Mouse (Mus musculus) forebrain, postnatal 0 days (tissue): ENCODE data around the gene Eif3i. TPM values are rescaled to one million over a fixed set of nuclear protein-coding genes. Genes with fewer than 3 reads are reported as not detected.
A peak's percentile ranks its signal among the peaks of the same experiment; 100 is the strongest.

ENCODE experiments used
- ATAC-seq: fragments of 200-750 bp; cut with Nextera tagmentation; 2 replicates; pipeline ENCODE4 v1.8.0; 2017; ENCODE audit warnings: mild to moderate bottlenecking, moderate library complexity
- DNase-seq: peaks from one replicate; pipeline ENCODE4 v3.0.0-alpha.2; 2015
- H3K27ac ChIP-seq: fragments of 300-500 bp; sonication (generic); 2 replicates; pipeline ENCODE4 v1.5.1; 2014; ENCODE audit warnings: low read depth, mild to moderate bottlenecking, antibody characterized with exemption, low read length, moderate library complexity, mixed read lengths
- H3K27me3 ChIP-seq: fragments of 300-500 bp; sonication (generic); 2 replicates; pipeline ENCODE4 v1.6.1; 2014; ENCODE audit warnings: mild to moderate bottlenecking, low read length, mixed read lengths; ENCODE audit not compliant: insufficient read depth
- H3K36me3 ChIP-seq: fragments of 300-500 bp; sonication (generic); 2 replicates; pipeline ENCODE4 v1.6.1; 2014; ENCODE audit warnings: mild to moderate bottlenecking, moderate library complexity; ENCODE audit not compliant: insufficient read depth
- H3K4me1 ChIP-seq: fragments of 300-500 bp; sonication (generic); 2 replicates; pipeline ENCODE4 v1.6.1; 2014; ENCODE audit warnings: antibody characterized with exemption; ENCODE audit not compliant: insufficient read depth
- H3K4me2 ChIP-seq: fragments of 300-500 bp; sonication (generic); 2 replicates; pipeline ENCODE4 v1.6.1; 2014; ENCODE audit warnings: low read depth, mild to moderate bottlenecking, moderate library complexity
- H3K4me3 ChIP-seq: fragments of 300-500 bp; sonication (generic); 2 replicates; pipeline ENCODE4 v1.5.1; 2014; ENCODE audit warnings: low read depth, low read length, mixed read lengths
- H3K9ac ChIP-seq: fragments of 300-500 bp; sonication (generic); 2 replicates; pipeline ENCODE4 v1.6.1; 2014; ENCODE audit warnings: mild to moderate bottlenecking
- H3K9me3 ChIP-seq: fragments of 300-500 bp; sonication (generic); 2 replicates; pipeline ENCODE4 v1.6.1; 2016; ENCODE audit warnings: low read length
- CTCF ChIP-seq: sonication (generic); IDR thresholded peaks from 2 replicates; pipeline ENCODE4 v1.5.1; 2016; ENCODE audit warnings: antibody characterized with exemption, control low read depth, low read depth
- WGBS: fragments of 180-500 bp; shearing (Covaris S2); extraction: QIAGEN DNeasy Blood & Tissue Kit; methylation state at CpG from one replicate; pipeline ENCODE4 v1.1.7; 2014; 5-methylcytosine and 5-hydroxymethylcytosine counted together
- polyA plus RNA-seq: library from polyadenylated mRNA; unstranded; fragments of >200 nt; fragmentation: Nextera tagmentation; extraction: Ambion mirVana; gene quantifications from 2 replicates; pipeline ENCODE4 v1.2.1, GENCODE M21; 2015
- total RNA-seq: library from RNA; depleted of rRNA; stranded (reverse); fragments of >200 nt; gene quantifications from 2 replicates; pipeline ENCODE4 v1.2.3, GENCODE M21; 2014

Gene Eif3i
- total and polyA plus RNA-seq, 2 experiments from 2014 or later, result 226 to 255 TPM

DNA sequence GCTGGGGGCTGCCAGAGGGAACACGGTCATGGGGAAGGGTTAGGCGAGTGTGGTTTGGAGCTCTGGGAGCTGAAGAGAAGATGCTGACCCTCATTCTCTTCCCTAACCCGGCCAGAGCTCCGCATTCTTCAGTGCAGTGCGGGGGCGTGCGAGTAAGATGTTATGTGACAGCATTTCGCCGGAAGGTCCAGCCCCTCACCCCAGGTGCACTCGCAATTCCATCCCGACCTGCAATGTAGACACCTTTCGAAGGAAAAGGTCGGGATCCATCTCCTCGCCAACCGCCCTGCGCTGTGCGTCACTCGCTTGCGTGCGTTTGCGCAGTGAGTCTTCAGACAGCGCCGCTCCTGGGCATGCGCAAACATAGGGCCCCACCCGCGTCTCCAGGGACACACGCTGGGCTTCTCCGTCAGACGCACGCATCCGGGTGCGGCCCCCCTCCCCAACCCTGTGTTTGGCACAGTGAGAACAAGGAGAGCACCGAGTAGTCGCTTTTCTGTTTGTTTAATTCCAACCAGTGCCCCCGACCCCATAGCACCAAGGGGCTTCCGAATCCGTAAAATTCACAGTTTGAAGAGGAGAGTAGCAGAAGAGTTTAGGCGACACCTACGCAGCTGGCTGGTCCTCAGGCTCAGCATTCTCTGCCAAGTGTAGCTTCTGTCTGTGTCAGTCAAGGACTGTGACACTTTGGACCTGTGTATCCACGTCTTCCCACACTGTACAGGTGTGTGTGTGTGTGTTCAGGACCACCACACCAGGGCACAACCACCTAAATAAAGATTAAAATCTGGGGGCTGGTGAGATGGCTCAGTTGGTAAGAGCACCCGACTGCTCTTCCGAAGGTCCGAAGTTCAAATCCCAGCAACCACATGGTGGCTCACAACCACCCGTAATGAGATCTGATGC, 18.6 kb upstream of the Eif3i start, which contains the start of gene Iqcc:
Gene Iqcc, minus strand, starts transcription at position 314 of the 906 bp plus-strand sequence.
- Histone ChIP-seq H3K27ac (peak within 1 kb of the TSS; percentile 95), H3K36me3 (peaks cover 13% of the 10 kb centered on the region; the same call in 1 of the 2 replicates), H3K9ac (peak within 1 kb of the TSS; percentile 91), H3K4me1 (peaks cover 23% of the 10 kb centered on the region), H3K4me3 (peak within 1 kb of the TSS; percentile 65), H3K9me3 (no peaks in the 10 kb centered on the region), H3K4me2 (peak within 1 kb of the TSS; percentile 93), H3K27me3 (no peaks in the 10 kb centered on the region)
- DNase-seq, result peak; percentile 98
- peak; percentile 95 for ATAC-seq
- WGBS, result 4% methylated on average over 43 of the region's 44 CpGs
- TF ChIP-seq CTCF, result peak; percentile 49

- H3K9ac ChIP-seq, result peak overlapping the region; percentile 91; the same call in 1 of the 2 replicates
- DNase-seq, result no peak
- peak overlapping the region; percentile 65 for H3K4me3 ChIP-seq
- peak overlapping the region; percentile 93 for H3K4me2 ChIP-seq
- ATAC-seq, result no peak
- peak overlapping the region; percentile 95 for H3K27ac ChIP-seq
- 91% methylated on average over 5 of the region's 5 CpGs for WGBS
- no peak for TF ChIP-seq CTCF
- no peaks in the 10 kb centered on the region for H3K27me3 ChIP-seq
- H3K36me3 ChIP-seq, result peaks cover 13% of the 10 kb centered on the region; the same call in 1 of the 2 replicates
- H3K4me1 ChIP-seq, result peaks cover 22% of the 10 kb centered on the region
- no peaks in the 10 kb centered on the region for H3K9me3 ChIP-seq
Observed at GRCm38 (mm10) chr4:129618031-129618430, 17.6 kb upstream of the Eif3i start.

- Histone ChIP-seq H3K9me3 (no peaks in the 10 kb centered on the region), H3K27me3 (no peaks in the 10 kb centered on the region), H3K36me3 (peaks cover 13% of the 10 kb centered on the region; the same call in 1 of the 2 replicates), H3K9ac (no peak overlapping the region), H3K27ac (no peak overlapping the region), H3K4me1 (peaks cover 13% of the 10 kb centered on the region), H3K4me2 (no peak overlapping the region), H3K4me3 (no peak overlapping the region)
- TF ChIP-seq CTCF, result no peak
- whole genome bisulfite sequencing, result 96% methylated on average over 7 of the region's 7 CpGs
- DNase-seq (no peak), ATAC-seq (no peak)
Observed at GRCm38 (mm10) chr4:129617121-129617641, 16.7 kb upstream of the Eif3i start.

GRCm38 (mm10) chr4:129616631-129617030, 16.2 kb upstream of the Eif3i start:
- no peak for ATAC-seq
- Histone ChIP-seq H3K4me1 (peaks cover 8% of the 10 kb centered on the region; the same call in 1 of the 2 replicates), H3K4me2 (no peak overlapping the region), H3K36me3 (peaks cover 13% of the 10 kb centered on the region; the same call in 1 of the 2 replicates), H3K4me3 (no peak overlapping the region), H3K27ac (no peak overlapping the region), H3K9me3 (no peaks in the 10 kb centered on the region), H3K9ac (no peak overlapping the region), H3K27me3 (no peaks in the 10 kb centered on the region)
- TF ChIP-seq CTCF, result no peak
- 92% methylated on average over 3 of the region's 3 CpGs for WGBS
- no peak for DNase-seq

- no peaks in the 10 kb centered on the region for H3K9me3 ChIP-seq
- no peak overlapping the region for H3K9ac ChIP-seq
- peaks cover 12% of the 10 kb centered on the region; the same call in 1 of the 2 replicates for H3K36me3 ChIP-seq
- DNase-seq, result no peak
- H3K4me3 ChIP-seq, result no peak overlapping the region
- ATAC-seq, result no peak
- H3K4me1 ChIP-seq, result peaks cover 8% of the 10 kb centered on the region; the same call in 1 of the 2 replicates
- no peak for TF ChIP-seq CTCF
- H3K4me2 ChIP-seq, result no peak overlapping the region
- WGBS, result 89% methylated on average over 9 of the region's 9 CpGs
- H3K27ac ChIP-seq, result no peak overlapping the region
- no peaks in the 10 kb centered on the region for H3K27me3 ChIP-seq
Observed at GRCm38 (mm10) chr4:129615801-129616290, 15.4 kb upstream of the Eif3i start.

DNA sequence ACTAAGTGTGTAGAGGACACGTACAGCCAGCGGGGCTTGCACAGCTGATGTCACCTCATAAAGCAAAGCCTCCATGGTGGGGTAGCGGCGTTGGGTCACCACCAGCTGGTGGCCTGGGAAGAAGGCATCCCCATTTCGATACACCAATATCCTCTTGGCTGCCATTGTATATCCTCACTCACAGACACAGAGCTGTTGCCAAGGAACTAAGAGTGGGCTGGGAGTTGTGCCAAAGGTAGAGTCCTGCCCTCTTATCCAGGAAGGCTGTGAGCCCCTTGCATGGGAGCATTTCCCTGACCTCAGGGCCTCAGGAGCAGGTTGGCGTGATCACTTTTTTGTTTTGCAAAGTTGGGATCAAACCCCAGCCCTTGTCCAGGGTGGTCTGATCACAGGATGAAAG, 13.6 kb upstream of the Eif3i start, which contains the start of gene Dcdc2b:
Gene Dcdc2b, minus strand, starts transcription at position 165 of the 400 bp plus-strand sequence.
- no peaks in the 10 kb centered on the region for H3K27me3 ChIP-seq
- DNase-seq (no peak), ATAC-seq (no peak)
- H3K4me2 ChIP-seq, result no peak within 1 kb of the TSS
- H3K36me3 ChIP-seq, result peaks cover 13% of the 10 kb centered on the region
- 71% methylated on average over 6 of the region's 6 CpGs for WGBS
- H3K27ac ChIP-seq, result no peak within 1 kb of the TSS
- H3K4me3 ChIP-seq, result no peak within 1 kb of the TSS
- H3K9ac ChIP-seq, result no peak within 1 kb of the TSS
- H3K4me1 ChIP-seq, result peaks cover 8% of the 10 kb centered on the region; the same call in 1 of the 2 replicates
- H3K9me3 ChIP-seq, result no peaks in the 10 kb centered on the region
- TF ChIP-seq CTCF, result no peak
